Mouse (Mus musculus) kidney, adult 2 months (tissue): Measurements from ENCODE around the gene Zfp292. TPM values are rescaled to one million over a fixed set of nuclear protein-coding genes. Genes with fewer than 3 reads are reported as not detected.
"Not testable (repeated sequence)": the region's sequence is repeated elsewhere in the genome, so short reads cannot be mapped to it uniquely, and the experiment has no call there.

Source experiments
- DNase-seq: peaks from one replicate; pipeline ENCODE4 v3.0.0; 2021
- H3K27ac ChIP-seq: fragments of 200-500 bp; 2 replicates; pipeline ENCODE4 v1.5.1; 2012; ENCODE audit warnings: low read depth, low read length, control low read depth, inconsistent platforms; ENCODE audit not compliant: insufficient read depth
- H3K27me3 ChIP-seq: fragments of 200-500 bp; replicated peaks from 2 replicates; pipeline ENCODE4 v1.6.1; 2012; ENCODE audit warnings: mild to moderate bottlenecking, moderate library complexity, low read length, inconsistent platforms; ENCODE audit not compliant: control insufficient read depth, insufficient read depth
- H3K36me3 ChIP-seq: fragments of 200-500 bp; 2 replicates; pipeline ENCODE4 v1.6.1; 2012; ENCODE audit warnings: mild to moderate bottlenecking, moderate library complexity, low read length, inconsistent platforms; ENCODE audit not compliant: control insufficient read depth, insufficient read depth
- H3K4me1 ChIP-seq: fragments of 200-500 bp; 2 replicates; pipeline ENCODE4 v1.6.1; 2011; ENCODE audit warnings: low read length; ENCODE audit not compliant: control insufficient read depth, insufficient read depth
- H3K4me3 ChIP-seq: fragments of 200-500 bp; 2 replicates; pipeline ENCODE4 v1.5.1; 2011; ENCODE audit warnings: mild to moderate bottlenecking, low read depth, low read length, control low read depth; ENCODE audit not compliant: insufficient read depth
- CTCF ChIP-seq: fragments of 200-500 bp; conservative IDR thresholded peaks from 2 replicates; pipeline ENCODE4 v1.5.1; 2011; ENCODE audit warnings: low read depth, mild to moderate bottlenecking, control low read depth, low read length, moderate library complexity, mixed read lengths; ENCODE audit not compliant: insufficient read depth, insufficient read length
- POLR2A ChIP-seq: fragments of 200-500 bp; IDR thresholded peaks from one replicate; pipeline ENCODE4 v1.6.1; 2011; ENCODE audit warnings: low read depth, low read length, control low read depth
- WGBS: fragments of 180-500 bp; shearing (Covaris S2); methylation state at CpG from one replicate; pipeline ENCODE4 v1.1.7; 2018; 5-methylcytosine and 5-hydroxymethylcytosine counted together
- polyA plus RNA-seq: library from polyadenylated mRNA; depleted of rRNA; stranded (reverse); fragments of >200 nt; gene quantifications from 2 replicates; pipeline ENCODE4 v1.2.3, GENCODE M21; 2012; rRNA removed

Gene Zfp292
- 1.5 and 1.9 TPM in 2 replicates for polyA plus RNA-seq

GRCm38 (mm10) chr4:34882818-34883217 lies at the start of gene Zfp292:
Gene Zfp292, minus strand, starts transcription at chr4:34882960.
- Histone ChIP-seq H3K27ac (peak within 1 kb of the TSS; percentile 87), H3K36me3 (no peaks in the 10 kb centered on the region), H3K27me3 (no peaks in the 10 kb centered on the region; the same call in 1 of the 2 replicates), H3K4me3 (peak within 1 kb of the TSS; percentile 69), H3K4me1 (no peaks in the 10 kb centered on the region; the same call in 1 of the 2 replicates)
- WGBS, result 0% methylated on average over 44 of the region's 44 CpGs
- TF ChIP-seq CTCF (no peak), POLR2A (peak; percentile 82)
- DNase-seq, result peak; percentile 98

DNA sequence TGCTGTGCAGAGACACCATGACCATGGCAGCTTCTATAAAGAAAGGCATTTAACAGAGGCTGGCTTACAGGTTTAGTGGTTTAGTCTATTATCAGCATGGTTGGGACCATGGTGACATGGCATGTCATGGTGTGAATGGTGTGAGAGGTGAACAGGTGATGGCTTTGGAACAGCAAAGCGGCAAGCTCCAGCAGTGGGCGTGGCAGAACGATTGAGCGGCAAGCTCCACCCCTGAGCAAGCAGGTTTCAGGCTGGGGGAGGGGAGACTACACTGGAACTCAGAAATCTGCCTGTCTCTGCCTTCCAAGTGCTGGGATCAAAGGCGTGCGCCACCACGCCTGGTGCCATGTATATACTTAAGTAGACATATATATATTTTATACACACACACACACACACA lies 45.6 kb upstream of the Zfp292 start:
- not testable (repeated sequence) for H3K36me3 ChIP-seq, H3K4me1 ChIP-seq, DNase-seq, H3K4me3 ChIP-seq, H3K27me3 ChIP-seq, H3K27ac ChIP-seq
- 81% methylated on average over 7 of the region's 7 CpGs for whole genome bisulfite sequencing

GRCm38 (mm10) chr4:34922177-34922870 lies 39.6 kb upstream of the Zfp292 start:
- H3K27ac ChIP-seq, result no peak overlapping the region
- TF ChIP-seq CTCF, result peak; percentile 89
- no peak for TF ChIP-seq POLR2A
- no peaks in the 10 kb centered on the region for H3K4me1 ChIP-seq
- DNase-seq, result peak; percentile 62
- H3K36me3 ChIP-seq, result no peaks in the 10 kb centered on the region
- no peaks in the 10 kb centered on the region for H3K27me3 ChIP-seq
- H3K4me3 ChIP-seq, result no peak overlapping the region
- WGBS, result 69% methylated on average over 6 of the region's 6 CpGs

- H3K4me3 ChIP-seq, result no peak overlapping the region
- no peaks in the 10 kb centered on the region for H3K27me3 ChIP-seq
- 53% methylated on average over 7 of the region's 7 CpGs for WGBS
- no peak overlapping the region for H3K27ac ChIP-seq
- DNase-seq, result no peak
- no peak for TF ChIP-seq CTCF
- no peak for TF ChIP-seq POLR2A
- no peaks in the 10 kb centered on the region for H3K36me3 ChIP-seq
- no peaks in the 10 kb centered on the region for H3K4me1 ChIP-seq
Observed at GRCm38 (mm10) chr4:34917400-34917799, 34.6 kb upstream of the Zfp292 start.

- H3K27ac ChIP-seq, result no peak overlapping the region
- WGBS, result 77% methylated on average over 3 of the region's 3 CpGs
- H3K36me3 ChIP-seq, result no peaks in the 10 kb centered on the region
- H3K27me3 ChIP-seq, result no peaks in the 10 kb centered on the region
- no peaks in the 10 kb centered on the region for H3K4me1 ChIP-seq
- DNase-seq, result no peak
- TF ChIP-seq CTCF, result no peak
- no peak for TF ChIP-seq POLR2A
- no peak overlapping the region for H3K4me3 ChIP-seq
Observed at GRCm38 (mm10) chr4:34912171-34912570, 29.4 kb upstream of the Zfp292 start.

GRCm38 (mm10) chr4:34911401-34911800 lies 28.6 kb upstream of the Zfp292 start:
- TF ChIP-seq CTCF, result no peak
- no peak for TF ChIP-seq POLR2A
- 57% methylated on average over 3 of the region's 3 CpGs for WGBS
- no peak overlapping the region for H3K4me3 ChIP-seq
- no peaks in the 10 kb centered on the region for H3K36me3 ChIP-seq
- DNase-seq, result no peak
- H3K27me3 ChIP-seq, result no peaks in the 10 kb centered on the region
- H3K27ac ChIP-seq, result no peak overlapping the region
- no peaks in the 10 kb centered on the region for H3K4me1 ChIP-seq

DNA sequence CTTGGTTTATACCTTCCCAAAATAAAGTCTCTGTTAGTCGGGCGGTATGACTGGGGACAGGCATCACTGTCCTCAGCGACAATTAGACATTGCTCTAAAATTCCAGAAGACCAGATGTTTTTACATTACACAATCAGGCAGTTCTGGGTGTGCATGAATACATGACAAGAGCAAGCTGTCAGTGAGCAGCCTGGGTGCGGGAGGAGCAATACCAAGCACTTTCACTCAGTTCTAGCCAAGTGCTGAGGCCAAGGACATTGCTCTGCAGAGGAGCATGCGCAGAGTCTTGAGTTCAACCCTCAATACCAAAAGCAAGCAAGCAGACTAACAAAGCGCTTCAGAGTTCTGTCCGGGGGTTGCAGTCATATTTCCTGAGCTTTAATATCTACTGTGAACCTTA lies 25.4 kb upstream of the Zfp292 start:
- TF ChIP-seq POLR2A (no peak), CTCF (no peak)
- Histone ChIP-seq H3K27me3 (no peaks in the 10 kb centered on the region), H3K4me1 (no peaks in the 10 kb centered on the region), H3K36me3 (no peaks in the 10 kb centered on the region), H3K27ac (no peak overlapping the region), H3K4me3 (no peak overlapping the region)
- WGBS, result 76% methylated on average over 7 of the region's 7 CpGs
- peak; percentile 19 for DNase-seq

GRCm38 (mm10) chr4:34907026-34907425 lies 24.3 kb upstream of the Zfp292 start:
- H3K36me3 ChIP-seq, result no peaks in the 10 kb centered on the region
- WGBS, result 58% methylated on average over 14 of the region's 14 CpGs
- H3K27me3 ChIP-seq, result no peaks in the 10 kb centered on the region
- H3K4me1 ChIP-seq, result no peaks in the 10 kb centered on the region
- TF ChIP-seq POLR2A, result no peak
- no peak for TF ChIP-seq CTCF
- H3K27ac ChIP-seq, result no peak overlapping the region
- no peak for DNase-seq
- no peak overlapping the region for H3K4me3 ChIP-seq
